Mouse (Mus musculus) lung, embryonic 14.5 days (tissue): ENCODE measurements around the gene Lrmda. TPM values are rescaled to one million over a fixed set of nuclear protein-coding genes. Genes with fewer than 3 reads are reported as not detected.
A peak's percentile ranks its signal among the peaks of the same experiment; 100 is the strongest.

Experiments used
- ATAC-seq: fragments of 200-750 bp; cut with Nextera tagmentation; 2 replicates; pipeline ENCODE4 v1.8.0; 2017; ENCODE audit warnings: mild to moderate bottlenecking, moderate TSS enrichment, moderate library complexity; ENCODE audit not compliant: insufficient read depth
- DNase-seq: peaks from one replicate; pipeline ENCODE4 v3.0.0-alpha.2; 2015
- H3K27ac ChIP-seq: fragments of 300-500 bp; sonication (generic); 2 replicates; pipeline ENCODE4 v1.5.1; 2014; ENCODE audit warnings: low read depth, mild to moderate bottlenecking, moderate library complexity
- H3K27me3 ChIP-seq: fragments of 300-500 bp; sonication (generic); 2 replicates; pipeline ENCODE4 v1.6.1; 2014; ENCODE audit warnings: low read length, control low read depth; ENCODE audit not compliant: insufficient read depth
- H3K36me3 ChIP-seq: fragments of 300-500 bp; sonication (generic); 2 replicates; pipeline ENCODE4 v1.6.1; 2014; ENCODE audit warnings: control low read depth; ENCODE audit not compliant: insufficient read depth
- H3K4me1 ChIP-seq: fragments of 300-500 bp; sonication (generic); 2 replicates; pipeline ENCODE4 v1.6.1; 2014; ENCODE audit warnings: antibody characterized with exemption, control low read depth; ENCODE audit not compliant: insufficient read depth
- H3K4me2 ChIP-seq: fragments of 300-500 bp; sonication (generic); 2 replicates; pipeline ENCODE4 v1.6.1; 2014; ENCODE audit warnings: mild to moderate bottlenecking
- H3K4me3 ChIP-seq: fragments of 300-500 bp; sonication (generic); 2 replicates; pipeline ENCODE4 v1.5.1; 2014; ENCODE audit warnings: low read depth, low read length
- H3K9ac ChIP-seq: fragments of 300-500 bp; sonication (generic); 2 replicates; pipeline ENCODE4 v1.6.1; 2014
- H3K9me3 ChIP-seq: fragments of 300-500 bp; sonication (generic); 2 replicates; pipeline ENCODE4 v1.6.1; 2016; ENCODE audit warnings: low read depth, low read length, control low read depth
- CTCF ChIP-seq: IDR thresholded peaks from 2 replicates; pipeline ENCODE4 v1.5.1; 2016; ENCODE audit warnings: antibody characterized with exemption, low read depth
- WGBS: fragments of 180-500 bp; shearing (Covaris S2); extraction: QIAGEN DNeasy Blood & Tissue Kit; methylation state at CpG from one replicate; pipeline ENCODE4 v1.1.7; 2014; 5-methylcytosine and 5-hydroxymethylcytosine counted together
- polyA plus RNA-seq: library from polyadenylated mRNA; unstranded; fragments of >200 nt; fragmentation: Nextera tagmentation; extraction: Ambion mirVana; gene quantifications from 2 replicates; pipeline ENCODE4 v1.2.1, GENCODE M21; 2014

The Lrmda gene
- polyA plus RNA-seq, 1 experiment from 2014 or later = 1.1 TPM

GRCm38 (mm10) chr14:22666437-22666836 is 646.9 kb downstream of the Lrmda start:
- no peaks in the 10 kb centered on the region for H3K27me3 ChIP-seq

DNA sequence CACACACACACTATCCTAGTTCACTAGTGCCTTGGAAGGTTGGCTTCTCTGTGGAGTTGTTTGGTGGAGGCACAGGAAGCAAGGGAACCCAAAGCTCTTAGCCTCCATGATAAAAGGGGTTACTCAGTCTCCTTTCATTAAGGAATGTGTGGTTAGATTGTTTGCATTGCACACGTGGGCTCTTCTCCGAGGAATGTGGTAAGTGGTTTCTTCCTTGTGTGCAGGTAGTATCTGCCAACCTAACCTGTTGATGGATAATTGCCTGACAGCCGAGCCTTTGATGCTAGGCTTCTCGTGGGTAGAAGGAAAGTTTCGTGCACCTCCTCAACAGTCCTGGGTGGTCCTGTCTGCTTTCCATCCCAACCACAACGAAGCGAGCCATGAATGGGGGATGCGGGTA is 648.8 kb downstream of the Lrmda start:
- H3K27ac ChIP-seq = 0 out of 2 replicates have a peak overlapping the region, but pooled peaks have one; percentile 8
- H3K9me3 ChIP-seq = no peaks in the 10 kb centered on the region
- H3K9ac ChIP-seq = no peak overlapping the region
- no peaks in the 10 kb centered on the region for H3K27me3 ChIP-seq
- no peaks in the 10 kb centered on the region for H3K36me3 ChIP-seq
- H3K4me3 ChIP-seq = no peak overlapping the region
- H3K4me1 ChIP-seq = peaks cover 27% of the 10 kb centered on the region
- DNase-seq (peak; percentile 59), ATAC-seq (peak; percentile 76)
- no peak overlapping the region for H3K4me2 ChIP-seq
- WGBS = 15% methylated on average over 8 of the region's 8 CpGs
- TF ChIP-seq CTCF = no peak

More at GRCm38 (mm10) chr14:22666437-22666836, 646.9 kb downstream of the Lrmda start:
- no peak for DNase-seq
- no peak overlapping the region for H3K27ac ChIP-seq
- H3K4me3 ChIP-seq = no peak overlapping the region
- no peak for ATAC-seq
- no peak for TF ChIP-seq CTCF
- no peak overlapping the region for H3K9ac ChIP-seq
- WGBS = 50% methylated on average over 3 of the region's 3 CpGs
- peaks cover 23% of the 10 kb centered on the region for H3K4me1 ChIP-seq
- H3K9me3 ChIP-seq = no peaks in the 10 kb centered on the region
- no peak overlapping the region for H3K4me2 ChIP-seq
- H3K36me3 ChIP-seq = no peaks in the 10 kb centered on the region

DNA sequence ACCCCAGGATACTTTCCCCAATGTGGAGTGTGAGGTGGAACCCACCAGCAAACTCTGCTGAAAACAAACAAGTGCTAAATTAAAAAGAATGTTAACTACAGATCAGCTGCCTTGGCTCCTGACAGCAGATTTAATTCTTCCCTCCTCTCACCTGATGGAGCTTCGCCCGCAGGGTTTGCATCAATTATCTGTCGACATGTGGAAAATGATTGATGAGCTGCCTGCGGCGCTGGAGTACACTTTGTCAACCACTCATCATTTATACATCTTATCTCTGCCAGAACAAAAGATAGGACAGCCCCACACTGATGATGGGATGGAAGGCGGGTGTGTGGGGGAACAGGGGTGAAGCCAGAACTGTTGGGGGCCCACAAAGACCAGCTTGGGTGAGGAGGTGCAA is 649.2 kb downstream of the Lrmda start:
- peak; percentile 47 for DNase-seq
- no peak overlapping the region for H3K9ac ChIP-seq
- no peaks in the 10 kb centered on the region for H3K27me3 ChIP-seq
- WGBS = 13% methylated on average over 6 of the region's 6 CpGs
- no peak overlapping the region for H3K4me3 ChIP-seq
- no peaks in the 10 kb centered on the region for H3K36me3 ChIP-seq
- peak; percentile 57; the same call in 1 of the 2 replicates for ATAC-seq
- H3K9me3 ChIP-seq = no peaks in the 10 kb centered on the region
- peak overlapping the region; percentile 20; the same call in 1 of the 2 replicates for H3K4me2 ChIP-seq
- peaks cover 27% of the 10 kb centered on the region for H3K4me1 ChIP-seq
- TF ChIP-seq CTCF = no peak
- H3K27ac ChIP-seq = 0 out of 2 replicates have a peak overlapping the region, but pooled peaks have one; percentile 8

DNA sequence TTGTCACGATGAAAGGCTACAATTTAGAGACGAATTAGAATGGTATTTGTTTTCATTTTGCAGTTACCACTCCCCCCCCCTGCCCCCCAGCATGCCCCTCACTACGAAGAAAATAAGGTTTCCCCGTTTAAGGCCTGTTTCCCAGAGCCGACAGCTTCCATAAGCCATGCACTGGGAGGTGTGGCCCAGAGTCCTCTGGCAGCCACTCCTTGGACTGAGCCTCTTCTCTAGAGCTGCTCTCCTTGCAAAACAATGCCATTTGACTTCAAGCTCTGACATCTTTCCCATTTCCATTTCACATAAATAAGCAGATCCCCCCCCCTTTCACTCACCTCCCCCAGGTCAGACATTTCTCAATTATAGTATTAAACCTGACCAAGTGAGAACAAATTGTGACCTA is 654.1 kb downstream of the Lrmda start:
- Histone ChIP-seq H3K9ac (no peak overlapping the region), H3K4me1 (peaks cover 11% of the 10 kb centered on the region), H3K27ac (no peak overlapping the region), H3K4me3 (no peak overlapping the region), H3K4me2 (no peak overlapping the region), H3K27me3 (no peaks in the 10 kb centered on the region), H3K9me3 (no peaks in the 10 kb centered on the region), H3K36me3 (no peaks in the 10 kb centered on the region)
- no peak for DNase-seq
- no peak for TF ChIP-seq CTCF
- ATAC-seq = no peak
- WGBS = 35% methylated on average over 5 of the region's 5 CpGs

DNA sequence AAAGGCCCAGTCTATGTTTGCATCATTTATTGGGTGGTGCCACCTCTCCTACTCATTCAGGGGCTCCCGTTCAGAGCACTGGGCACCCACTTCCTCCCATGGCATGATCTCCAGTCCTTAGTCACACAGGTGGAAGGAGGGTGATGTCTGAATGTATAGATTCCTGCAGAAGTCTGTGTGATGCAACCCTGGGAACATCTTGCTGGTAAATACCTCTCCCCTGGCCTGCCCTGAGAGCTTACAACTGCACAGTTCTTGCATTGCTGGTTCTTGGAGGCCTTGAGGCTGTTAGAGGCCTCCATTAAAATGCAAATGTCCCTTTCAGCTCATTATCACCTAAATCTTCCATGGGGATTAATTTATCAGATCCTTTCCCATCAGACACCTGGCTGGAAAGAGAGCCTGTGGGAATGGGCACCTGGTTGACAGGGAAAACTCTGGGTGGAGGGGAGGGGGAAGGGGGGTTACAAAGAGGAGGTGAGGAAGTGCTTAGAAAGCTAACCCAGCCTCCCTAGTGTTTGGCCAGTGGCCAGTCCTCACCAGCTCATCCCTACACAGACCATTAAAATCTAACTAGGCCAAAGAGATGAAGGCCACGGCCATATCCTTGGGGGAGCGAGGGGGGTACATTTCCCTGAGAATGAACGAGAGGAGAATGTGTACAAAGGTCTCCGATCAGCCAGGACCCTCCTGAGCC is 659.6 kb downstream of the Lrmda start:
- no peaks in the 10 kb centered on the region for H3K9me3 ChIP-seq
- no peaks in the 10 kb centered on the region for H3K27me3 ChIP-seq
- H3K4me1 ChIP-seq = peaks cover 18% of the 10 kb centered on the region
- WGBS = 46% methylated on average over 5 of the region's 5 CpGs
- peak overlapping the region; percentile 50; the same call in 1 of the 2 replicates for H3K27ac ChIP-seq
- H3K9ac ChIP-seq = no peak overlapping the region
- peak; percentile 54 for ATAC-seq
- H3K4me2 ChIP-seq = no peak overlapping the region
- no peak overlapping the region for H3K4me3 ChIP-seq
- TF ChIP-seq CTCF = no peak
- no peak for DNase-seq
- H3K36me3 ChIP-seq = no peaks in the 10 kb centered on the region

GRCm38 (mm10) chr14:22679705-22680643 is 660.5 kb downstream of the Lrmda start:
- Histone ChIP-seq H3K9ac (no peak overlapping the region), H3K9me3 (no peaks in the 10 kb centered on the region), H3K4me2 (no peak overlapping the region), H3K4me1 (peaks cover 18% of the 10 kb centered on the region), H3K27ac (peak overlapping the region; percentile 50; the same call in 1 of the 2 replicates), H3K36me3 (no peaks in the 10 kb centered on the region), H3K4me3 (no peak overlapping the region), H3K27me3 (no peaks in the 10 kb centered on the region)
- DNase-seq (peak; percentile 68), ATAC-seq (peak; percentile 62)
- no peak for TF ChIP-seq CTCF
- 48% methylated on average over 9 of the region's 9 CpGs for WGBS

DNA sequence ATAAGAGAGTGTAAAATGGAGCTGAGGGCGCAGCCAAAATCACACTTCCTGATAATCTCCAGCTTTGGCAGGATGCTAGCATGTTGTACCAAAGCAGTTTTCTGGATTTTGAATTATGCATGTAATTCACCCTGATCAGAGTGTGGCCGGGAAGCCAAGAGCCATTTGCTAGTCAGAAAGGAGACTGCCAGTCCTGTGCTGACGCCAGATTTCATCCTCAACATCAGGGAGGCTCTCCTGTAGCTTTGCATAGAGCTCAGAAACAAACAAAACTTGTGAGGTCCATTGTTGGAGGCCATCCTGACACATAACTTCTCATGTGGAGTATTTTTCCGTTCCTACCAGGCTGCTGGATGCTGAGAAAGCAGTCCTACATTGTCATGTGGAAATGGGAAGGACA is 667.4 kb downstream of the Lrmda start:
- Histone ChIP-seq H3K4me1 (peaks cover 10% of the 10 kb centered on the region), H3K36me3 (no peaks in the 10 kb centered on the region), H3K4me2 (no peak overlapping the region), H3K9me3 (no peaks in the 10 kb centered on the region), H3K9ac (no peak overlapping the region), H3K27ac (peak overlapping the region; percentile 79), H3K4me3 (no peak overlapping the region), H3K27me3 (no peaks in the 10 kb centered on the region)
- no peak for TF ChIP-seq CTCF
- 26% methylated on average over 4 of the region's 4 CpGs for WGBS
- peak; percentile 69; the same call in 1 of the 2 replicates for ATAC-seq
- DNase-seq = peak; percentile 80
